Mouse (Mus musculus) forebrain, embryonic 13.5 days (tissue): Measurements from ENCODE around the gene Fbn1. TPM values are rescaled to one million over a fixed set of nuclear protein-coding genes. Genes with fewer than 3 reads are reported as not detected.

Source experiments
- ATAC-seq: fragments of 200-750 bp; cut with Nextera tagmentation; 2 replicates; pipeline ENCODE4 v1.8.0; 2017
- H3K27ac ChIP-seq: fragments of 300-500 bp; sonication (generic); 2 replicates; pipeline ENCODE4 v1.5.1; 2015; ENCODE audit warnings: inconsistent platforms, mild to moderate bottlenecking, moderate library complexity
- H3K27me3 ChIP-seq: fragments of 300-500 bp; sonication (generic); 2 replicates; pipeline ENCODE4 v1.6.1; 2015; ENCODE audit warnings: mild to moderate bottlenecking, inconsistent platforms
- H3K36me3 ChIP-seq: fragments of 300-500 bp; sonication (generic); 2 replicates; pipeline ENCODE4 v1.6.1; 2015; ENCODE audit warnings: mild to moderate bottlenecking, inconsistent platforms; ENCODE audit not compliant: poor library complexity, severe bottlenecking
- H3K4me1 ChIP-seq: fragments of 300-500 bp; sonication (generic); 2 replicates; pipeline ENCODE4 v1.6.1; 2015; ENCODE audit warnings: inconsistent platforms
- H3K4me2 ChIP-seq: fragments of 300-500 bp; sonication (generic); 2 replicates; pipeline ENCODE4 v1.6.1; 2015; ENCODE audit warnings: inconsistent platforms, mild to moderate bottlenecking, moderate library complexity
- H3K4me3 ChIP-seq: fragments of 300-500 bp; sonication (generic); 2 replicates; pipeline ENCODE4 v1.5.1; 2015; ENCODE audit warnings: mild to moderate bottlenecking, inconsistent platforms
- H3K9ac ChIP-seq: fragments of 300-500 bp; sonication (generic); 2 replicates; pipeline ENCODE4 v1.6.1; 2015; ENCODE audit warnings: mild to moderate bottlenecking, inconsistent platforms
- H3K9me3 ChIP-seq: fragments of 300-500 bp; sonication (generic); replicated peaks from 2 replicates; pipeline ENCODE4 v1.6.1; 2016; ENCODE audit warnings: inconsistent platforms
- WGBS: fragments of 180-500 bp; shearing (Covaris S2); methylation state at CpG from one replicate; pipeline ENCODE4 v1.1.7; 2015; 5-methylcytosine and 5-hydroxymethylcytosine counted together
- polyA plus RNA-seq: library from polyadenylated mRNA; unstranded; fragments of >200 nt; fragmentation: Nextera tagmentation; extraction: Ambion mirVana; gene quantifications from 2 replicates; pipeline ENCODE4 v1.2.1, GENCODE M21; 2015

Gene Fbn1
- polyA plus RNA-seq, 1 experiment from 2014 or later = 1.8 TPM

DNA sequence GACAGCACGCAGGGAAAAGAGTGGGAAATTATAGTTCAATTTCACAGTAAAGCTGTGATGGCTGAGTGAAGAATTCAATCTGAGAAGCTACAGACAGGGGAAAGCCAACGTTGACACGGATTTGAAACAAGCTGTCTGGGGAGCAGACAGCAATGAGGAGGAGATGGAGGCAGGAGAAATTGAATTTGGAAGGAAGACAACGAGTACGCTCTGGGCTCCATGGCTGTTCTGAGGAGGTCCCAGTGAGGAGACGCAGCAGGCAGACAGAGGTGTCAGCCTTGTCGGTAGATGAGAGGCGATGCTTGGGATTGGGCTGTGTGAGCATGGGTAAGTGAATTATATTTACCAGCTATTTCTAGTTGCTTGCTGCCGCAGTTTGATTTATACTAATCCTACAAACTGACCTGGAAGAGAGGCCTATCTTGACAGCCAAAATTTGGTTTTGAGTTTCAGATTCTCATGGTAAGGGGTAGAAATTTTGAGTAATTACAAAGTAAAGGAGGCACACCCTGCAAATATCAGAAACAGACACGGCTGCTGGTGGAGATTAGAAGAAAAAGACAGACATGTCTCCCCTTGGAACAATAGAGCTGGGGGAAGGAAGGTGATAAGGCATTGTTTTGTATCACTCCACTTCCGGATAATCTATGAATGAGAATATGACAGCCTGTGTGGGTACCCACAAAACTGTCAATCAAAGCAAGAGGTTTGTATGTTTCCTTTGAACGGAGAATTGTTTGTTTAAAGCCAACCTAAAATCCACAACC lies 7.7 kb upstream of the Fbn1 start:
- Histone ChIP-seq H3K9me3 (no peaks in the 10 kb centered on the region), H3K4me2 (no peak overlapping the region), H3K27ac (no peak overlapping the region), H3K4me1 (no peaks in the 10 kb centered on the region), H3K9ac (no peak overlapping the region), H3K4me3 (no peak overlapping the region), H3K36me3 (no peaks in the 10 kb centered on the region), H3K27me3 (no peaks in the 10 kb centered on the region)
- WGBS = 77% methylated on average over 12 of the region's 12 CpGs
- peak; percentile 21; the same call in 1 of the 2 replicates for ATAC-seq

DNA sequence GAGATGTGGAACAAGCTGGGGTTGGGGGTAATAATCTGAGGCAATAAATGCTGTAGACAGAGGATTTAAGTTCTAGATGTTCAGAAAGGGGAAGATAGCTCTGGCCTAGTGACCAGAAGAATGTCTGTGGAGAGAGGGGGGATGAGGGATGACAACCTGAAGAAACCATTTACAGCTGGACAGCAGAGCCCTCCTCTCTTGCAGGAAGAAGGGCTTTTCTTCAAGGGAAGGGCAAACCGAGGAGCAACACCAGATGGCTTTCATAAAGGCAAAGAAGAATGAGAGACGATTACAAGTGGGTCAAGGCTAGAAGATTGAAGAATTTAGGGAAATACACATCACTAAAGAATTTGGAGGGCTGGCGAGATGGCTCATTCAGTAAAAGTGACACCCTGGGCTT lies 6.6 kb upstream of the Fbn1 start:
- H3K27ac ChIP-seq = no peak overlapping the region
- no peak overlapping the region for H3K4me3 ChIP-seq
- no peak overlapping the region for H3K9ac ChIP-seq
- H3K4me1 ChIP-seq = no peaks in the 10 kb centered on the region
- ATAC-seq = no peak
- H3K9me3 ChIP-seq = no peaks in the 10 kb centered on the region
- H3K4me2 ChIP-seq = no peak overlapping the region
- 72% methylated on average over 3 of the region's 3 CpGs for WGBS
- H3K36me3 ChIP-seq = no peaks in the 10 kb centered on the region
- H3K27me3 ChIP-seq = no peaks in the 10 kb centered on the region

DNA sequence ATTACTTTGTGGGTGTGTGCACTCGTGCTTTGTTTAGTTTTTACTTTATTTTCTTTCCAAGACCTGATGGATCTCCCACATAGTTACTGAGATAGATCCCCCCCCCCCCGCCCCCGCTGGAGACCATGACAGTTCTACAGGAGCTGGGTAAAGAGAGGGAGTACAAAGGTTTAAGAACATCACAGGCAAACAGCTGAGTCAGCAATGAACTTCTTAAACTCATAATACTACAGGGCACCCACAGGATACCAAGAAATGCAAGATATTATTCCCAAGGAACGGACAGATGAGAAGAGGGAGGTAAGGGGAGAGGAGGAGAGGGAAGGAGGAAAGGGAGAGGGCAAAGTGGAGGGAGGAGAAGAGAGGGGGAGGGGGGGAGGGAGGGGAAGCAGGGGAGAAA lies 4.8 kb upstream of the Fbn1 start:
- Histone ChIP-seq H3K27ac (no peak overlapping the region), H3K27me3 (peaks cover 8% of the 10 kb centered on the region; the same call in 1 of the 2 replicates), H3K9ac (no peak overlapping the region), H3K4me3 (no peak overlapping the region), H3K9me3 (no peaks in the 10 kb centered on the region), H3K4me1 (no peaks in the 10 kb centered on the region), H3K36me3 (no peaks in the 10 kb centered on the region), H3K4me2 (no peak overlapping the region)
- WGBS = 81% methylated on average over 4 of the region's 4 CpGs
- no peak for ATAC-seq

DNA sequence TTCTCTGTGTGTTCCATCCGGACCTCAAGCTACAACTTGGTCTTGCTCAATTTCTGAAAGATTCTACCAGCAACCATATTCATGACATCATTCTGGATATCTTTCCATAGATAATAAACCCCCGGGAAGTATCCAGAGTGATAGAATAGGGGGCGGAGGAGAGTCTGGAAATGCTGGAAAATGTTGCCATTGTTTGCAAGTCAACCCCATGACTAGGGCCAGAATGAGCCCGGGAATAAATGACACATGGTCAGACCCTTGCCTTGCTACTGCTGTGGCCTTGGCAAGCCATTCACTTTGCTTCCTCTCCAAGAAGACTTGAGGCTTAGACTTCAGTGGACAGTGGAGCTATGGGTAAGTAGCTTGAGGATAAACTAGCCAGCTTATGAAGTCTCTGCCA lies 4.1 kb upstream of the Fbn1 start:
- Histone ChIP-seq H3K9ac (no peak overlapping the region), H3K36me3 (no peaks in the 10 kb centered on the region), H3K27me3 (peaks cover 9% of the 10 kb centered on the region; the same call in 1 of the 2 replicates), H3K9me3 (no peaks in the 10 kb centered on the region), H3K4me3 (no peak overlapping the region), H3K4me2 (no peak overlapping the region), H3K4me1 (peaks cover 2% of the 10 kb centered on the region; the same call in 1 of the 2 replicates), H3K27ac (no peak overlapping the region)
- no peak for ATAC-seq
- 82% methylated on average over 4 of the region's 4 CpGs for WGBS

DNA sequence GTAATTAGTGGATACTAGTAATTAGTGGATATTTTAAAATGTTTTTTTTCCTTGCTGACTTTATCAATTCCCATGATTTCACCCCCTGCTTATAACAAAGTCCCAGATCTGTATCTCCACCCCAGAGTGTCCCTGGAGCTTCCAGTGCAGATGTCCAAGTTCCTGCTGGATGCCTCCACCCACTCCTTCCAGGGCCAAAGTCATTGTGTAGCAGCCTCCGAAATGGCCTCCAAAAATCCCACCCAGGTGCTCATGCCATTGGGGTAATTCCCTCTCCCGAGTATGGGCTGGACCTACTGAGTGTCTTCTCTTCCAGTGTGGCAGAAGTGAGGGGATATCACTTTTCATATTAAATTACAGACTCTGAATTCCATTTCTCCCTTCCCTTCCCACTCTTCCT lies 3.0 kb upstream of the Fbn1 start:
- no peak overlapping the region for H3K27ac ChIP-seq
- peaks cover 6% of the 10 kb centered on the region for H3K4me1 ChIP-seq
- H3K9ac ChIP-seq = no peak overlapping the region
- no peaks in the 10 kb centered on the region for H3K36me3 ChIP-seq
- H3K4me3 ChIP-seq = no peak overlapping the region
- no peak overlapping the region for H3K4me2 ChIP-seq
- H3K27me3 ChIP-seq = peaks cover 9% of the 10 kb centered on the region; the same call in 1 of the 2 replicates
- no peaks in the 10 kb centered on the region for H3K9me3 ChIP-seq
- WGBS = 81% methylated on average over 2 of the region's 2 CpGs
- ATAC-seq = no peak

DNA sequence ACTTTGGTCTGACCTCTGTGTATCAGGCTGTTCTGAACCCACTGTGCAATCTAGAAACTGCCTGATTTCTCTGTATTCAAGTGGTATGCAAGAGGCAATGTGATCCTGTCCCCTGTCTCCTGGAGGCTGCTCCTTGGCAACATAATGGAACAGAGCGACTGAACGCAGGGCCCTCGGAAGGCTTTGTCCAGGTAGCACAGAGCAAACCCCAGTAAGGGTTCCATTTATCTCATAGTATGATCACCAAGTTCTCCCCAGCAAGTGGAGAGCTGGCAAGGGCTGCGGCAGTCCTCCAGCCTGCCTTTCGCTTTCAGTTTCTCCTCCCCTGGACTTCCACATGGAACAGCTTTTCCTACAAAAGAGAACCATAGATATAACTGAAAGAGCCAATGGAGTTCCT lies 588 bp upstream of the Fbn1 start:
- no peak for ATAC-seq
- WGBS = 95% methylated on average over 5 of the region's 5 CpGs
- H3K4me3 ChIP-seq = no peak overlapping the region

DNA sequence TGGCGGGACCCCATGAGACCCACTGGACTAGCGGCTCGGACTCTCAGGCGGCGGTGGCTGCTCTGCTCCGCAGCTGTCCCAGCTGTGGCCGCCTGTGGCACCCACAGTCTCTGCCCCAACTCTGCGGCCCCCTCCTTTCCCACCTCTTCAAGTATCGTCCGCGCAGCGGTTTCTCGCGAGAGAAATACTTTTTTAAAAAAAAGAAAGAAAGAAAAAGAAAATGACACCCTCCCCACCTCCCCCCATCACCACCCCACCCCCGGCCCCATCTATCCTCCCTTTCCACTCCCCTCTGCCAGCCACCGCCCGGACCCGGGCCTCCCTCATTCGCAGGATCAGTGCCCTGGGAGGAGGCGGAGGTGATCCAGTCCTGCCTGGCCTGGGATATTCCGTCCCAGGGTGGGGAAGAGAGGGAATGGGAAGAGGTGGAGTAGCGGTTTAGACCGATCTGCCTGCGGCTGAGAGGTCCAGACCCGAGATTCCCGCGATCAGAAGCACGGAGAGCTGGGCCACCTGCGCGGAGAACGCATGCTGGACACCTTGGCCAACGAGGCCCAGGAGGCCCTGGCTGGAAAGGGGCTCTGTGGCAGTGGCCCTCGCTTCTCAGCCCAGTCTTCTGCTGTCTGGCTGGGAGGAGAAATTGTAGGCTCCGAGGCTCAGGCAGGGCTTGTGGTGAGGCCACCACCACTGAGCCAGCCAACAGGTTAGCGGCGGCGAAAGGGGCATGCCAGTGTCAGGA lies 1.3 kb downstream of the Fbn1 start:
- peaks cover 16% of the 10 kb centered on the region for H3K4me1 ChIP-seq
- 1% methylated on average over 36 of the region's 37 CpGs for WGBS
- H3K9me3 ChIP-seq = no peaks in the 10 kb centered on the region
- H3K27me3 ChIP-seq = peaks cover 9% of the 10 kb centered on the region; the same call in 1 of the 2 replicates
- peak; percentile 87 for ATAC-seq
- H3K4me3 ChIP-seq = peak overlapping the region; percentile 70
- H3K27ac ChIP-seq = peak overlapping the region; percentile 75
- H3K4me2 ChIP-seq = peak overlapping the region; percentile 98
- H3K36me3 ChIP-seq = no peaks in the 10 kb centered on the region
- H3K9ac ChIP-seq = peak overlapping the region; percentile 78

More for the DNA sequence above, 588 bp upstream of the Fbn1 start:
- H3K36me3 ChIP-seq = no peaks in the 10 kb centered on the region
- H3K4me1 ChIP-seq = peaks cover 16% of the 10 kb centered on the region
- H3K27ac ChIP-seq = no peak overlapping the region
- no peaks in the 10 kb centered on the region for H3K9me3 ChIP-seq
- no peak overlapping the region for H3K4me2 ChIP-seq
- no peak overlapping the region for H3K9ac ChIP-seq
- H3K27me3 ChIP-seq = peaks cover 9% of the 10 kb centered on the region; the same call in 1 of the 2 replicates

DNA sequence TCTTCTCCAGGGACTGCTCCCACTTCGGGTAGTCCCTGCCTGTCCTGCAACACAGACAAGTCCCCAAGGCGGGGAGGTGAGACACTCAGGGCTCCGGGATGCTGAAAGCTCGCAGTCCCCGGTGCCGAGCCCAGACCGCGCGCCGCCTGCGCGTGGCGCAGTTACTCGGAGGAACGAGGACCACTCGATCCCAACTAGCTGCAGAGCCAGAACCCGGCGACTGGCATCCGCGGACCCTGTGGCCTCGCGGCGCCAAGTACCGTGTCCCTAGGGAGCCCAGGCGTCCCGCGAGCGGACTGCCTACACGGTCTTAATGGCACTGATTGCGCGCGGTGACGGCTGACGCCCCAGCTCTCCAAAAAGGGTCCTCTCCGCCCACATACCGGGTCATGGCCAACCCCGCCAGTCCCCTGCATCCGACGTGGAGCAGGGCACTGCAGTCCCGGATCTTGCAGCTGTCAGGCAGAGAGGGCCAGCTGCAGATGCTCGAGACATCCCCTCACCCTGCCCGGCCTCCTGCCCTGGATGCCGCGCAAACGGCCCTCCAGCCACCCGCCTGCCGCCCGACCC lies 2.0 kb downstream of the Fbn1 start:
- H3K36me3 ChIP-seq = no peaks in the 10 kb centered on the region
- H3K4me1 ChIP-seq = peaks cover 16% of the 10 kb centered on the region
- no peaks in the 10 kb centered on the region for H3K9me3 ChIP-seq
- H3K27ac ChIP-seq = peak overlapping the region; percentile 75
- peak; percentile 84 for ATAC-seq
- WGBS = under 1% methylated on average over 48 of the region's 48 CpGs
- H3K27me3 ChIP-seq = peaks cover 9% of the 10 kb centered on the region; the same call in 1 of the 2 replicates
- peak overlapping the region; percentile 78 for H3K9ac ChIP-seq
- peak overlapping the region; percentile 70 for H3K4me3 ChIP-seq
- peak overlapping the region; percentile 98 for H3K4me2 ChIP-seq

DNA sequence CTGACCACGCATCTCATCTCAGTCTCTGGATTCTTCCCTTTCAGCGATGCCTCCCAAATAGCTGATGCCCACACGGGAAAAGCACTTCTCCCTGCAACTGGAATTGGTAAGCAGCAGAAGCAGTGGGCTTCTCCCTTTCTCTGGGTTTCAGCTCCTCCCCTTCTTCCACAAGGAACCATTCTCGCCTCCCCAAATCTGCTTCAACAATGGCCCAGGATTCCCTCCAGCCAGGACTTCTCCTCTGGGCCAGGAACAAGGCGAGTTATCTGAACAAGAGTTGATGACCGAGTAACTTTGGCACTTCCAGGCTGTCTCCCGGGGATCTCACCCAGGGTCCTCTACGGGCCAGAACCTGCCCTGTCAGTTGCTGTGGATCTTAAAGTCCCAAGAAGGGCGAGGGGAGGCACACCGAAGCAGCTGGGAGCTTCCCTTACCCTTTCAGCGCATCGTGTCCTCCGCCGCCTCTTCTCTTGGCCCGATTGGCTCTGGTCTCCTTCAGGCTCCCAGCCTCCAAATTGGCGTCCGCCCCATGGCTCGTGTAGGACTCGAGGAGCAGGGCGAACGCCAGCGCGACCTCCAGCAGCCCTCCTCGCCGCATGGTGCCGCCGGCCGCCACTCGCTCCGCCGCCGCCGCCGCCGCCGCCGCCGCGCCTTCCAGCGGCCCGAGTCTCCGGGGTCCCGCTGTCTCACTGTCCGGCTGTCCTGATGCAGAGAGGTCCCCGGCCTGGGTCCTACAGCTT lies 2.6 kb downstream of the Fbn1 start, which contains the start of gene Gm9913:
Gene Gm9913, plus strand, starts transcription at position 84 of the 740 bp plus-strand sequence.
- Histone ChIP-seq H3K27me3 (peaks cover 9% of the 10 kb centered on the region; the same call in 1 of the 2 replicates), H3K9me3 (no peaks in the 10 kb centered on the region)

DNA sequence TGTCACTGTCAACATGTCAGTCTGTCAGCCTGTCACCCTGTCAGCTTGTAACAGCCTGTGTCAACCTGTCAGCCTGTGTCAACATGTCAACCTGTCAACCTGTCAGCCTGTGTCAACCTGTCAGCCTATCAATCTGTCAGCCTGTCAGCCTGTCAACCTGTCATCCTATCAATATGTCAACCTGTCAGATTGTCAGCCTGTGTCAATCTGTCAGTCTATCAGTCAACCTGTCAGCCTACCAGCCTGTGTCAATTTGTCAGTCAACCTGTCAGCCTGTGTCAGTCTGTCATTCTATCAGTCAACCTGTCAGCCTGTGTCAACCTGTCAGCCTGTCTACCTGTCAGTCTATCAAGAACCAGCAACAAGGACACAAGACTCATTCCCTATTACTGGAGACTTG lies 6.3 kb downstream of the Fbn1 start:
- no peak overlapping the region for H3K4me3 ChIP-seq
- peaks cover 10% of the 10 kb centered on the region for H3K4me1 ChIP-seq
- H3K27me3 ChIP-seq = no peaks in the 10 kb centered on the region
- H3K4me2 ChIP-seq = no peak overlapping the region
- no peak overlapping the region for H3K27ac ChIP-seq
- H3K9me3 ChIP-seq = no peaks in the 10 kb centered on the region
- no peak for ATAC-seq
- H3K9ac ChIP-seq = no peak overlapping the region
- no peaks in the 10 kb centered on the region for H3K36me3 ChIP-seq

More for the DNA sequence above, 2.6 kb downstream of the Fbn1 start, which contains the start of gene Gm9913:
- H3K9ac ChIP-seq = peak within 1 kb of the TSS; percentile 78
- H3K4me1 ChIP-seq = peaks cover 16% of the 10 kb centered on the region
- peak within 1 kb of the TSS; percentile 98 for H3K4me2 ChIP-seq
- no peaks in the 10 kb centered on the region for H3K36me3 ChIP-seq
- peak within 1 kb of the TSS; percentile 75 for H3K27ac ChIP-seq
- under 1% methylated on average over 45 of the region's 45 CpGs for WGBS
- H3K4me3 ChIP-seq = peak within 1 kb of the TSS; percentile 70
- peak; percentile 60 for ATAC-seq

DNA sequence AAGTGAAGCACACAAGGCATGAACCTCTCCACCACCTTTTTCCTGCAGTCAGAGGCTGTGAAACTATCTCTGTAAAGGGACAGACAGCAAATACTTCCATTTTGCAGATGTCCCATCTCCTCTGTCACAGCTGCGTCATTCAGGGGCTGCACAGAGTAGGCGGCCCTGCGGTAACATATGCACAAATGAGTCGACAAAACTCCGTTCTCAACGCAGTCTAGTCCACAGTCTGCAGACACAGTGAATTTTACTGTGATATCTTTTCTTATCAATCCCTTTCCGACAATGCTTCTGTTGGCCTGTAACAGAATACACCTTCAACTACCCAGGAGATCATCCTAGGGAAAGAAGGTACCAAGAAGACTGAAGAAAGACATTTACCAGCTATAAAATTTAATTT lies 9.6 kb downstream of the Fbn1 start:
- no peak for ATAC-seq
- WGBS = 89% methylated on average over 7 of the region's 7 CpGs
- no peaks in the 10 kb centered on the region for H3K36me3 ChIP-seq

More for the DNA sequence above, 9.6 kb downstream of the Fbn1 start:
- no peak overlapping the region for H3K27ac ChIP-seq
- H3K27me3 ChIP-seq = no peaks in the 10 kb centered on the region
- H3K4me3 ChIP-seq = no peak overlapping the region
- no peak overlapping the region for H3K9ac ChIP-seq
- no peak overlapping the region for H3K4me2 ChIP-seq
- H3K9me3 ChIP-seq = no peaks in the 10 kb centered on the region
- H3K4me1 ChIP-seq = no peaks in the 10 kb centered on the region
